Mouse (Mus musculus): ENCODE data around the gene B3gnt3. TPM values are rescaled to one million over a fixed set of nuclear protein-coding genes. Genes with fewer than 3 reads are reported as not detected.
A peak's percentile ranks its signal among the peaks of the same experiment; 100 is the strongest.

Gene B3gnt3
- polyA plus RNA-seq, 1 experiment from 2014 or later = 0.41 TPM

DNA sequence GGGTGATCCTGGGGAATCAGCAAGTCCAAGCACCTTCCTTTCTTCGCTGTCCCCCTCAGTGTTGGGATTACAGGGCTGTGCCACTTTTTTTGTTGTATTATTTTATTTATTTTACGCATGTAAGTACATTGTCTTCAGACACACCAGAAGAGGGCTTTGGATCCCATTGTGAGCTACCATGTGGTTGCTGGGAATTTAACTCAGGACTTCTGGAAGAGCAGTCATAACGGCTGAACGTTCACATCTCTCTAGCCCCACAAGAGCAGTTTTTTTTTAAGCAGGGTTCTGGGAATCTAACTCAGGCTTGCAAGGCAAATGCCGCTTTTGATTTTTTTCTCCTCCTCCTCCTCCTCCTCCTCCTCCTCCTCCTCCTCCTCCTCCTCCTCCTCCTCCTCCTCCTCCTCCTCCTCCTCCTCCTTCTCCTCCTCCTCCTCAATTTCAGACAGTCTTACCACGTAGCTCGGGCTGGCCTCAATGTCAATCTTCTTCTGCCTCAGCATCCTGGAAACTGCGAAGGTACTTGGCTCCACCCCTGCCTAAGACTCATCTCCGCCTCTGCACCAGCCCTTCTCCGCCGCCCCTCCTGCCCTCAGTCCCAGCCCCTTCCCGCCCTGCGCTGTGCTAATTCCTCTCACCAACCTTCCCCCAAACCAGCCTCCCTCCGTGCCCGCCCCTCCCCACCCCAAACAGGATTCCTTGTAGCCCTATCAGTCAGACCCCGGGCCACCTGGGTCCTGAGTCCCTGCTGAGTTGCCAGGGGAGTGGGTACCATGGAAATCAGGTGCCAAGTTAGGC is 27.4 kb upstream of the B3gnt3 start:
- DNase-seq (ENCODE audit: low spot score) = no peak
- H3K36me3 ChIP-seq (replicated peaks; ENCODE audit: control insufficient read depth, insufficient read depth) = no peaks in the 10 kb centered on the region
- H3K27ac ChIP-seq = peak overlapping the region; percentile 90
- WGBS = 6% methylated on average over 16 of the region's 16 CpGs
- H3K4me2 ChIP-seq (replicated peaks) = peak overlapping the region; percentile 78
- peak overlapping the region; percentile 58 for H3K9ac ChIP-seq
- H3K4me1 ChIP-seq (replicated peaks; ENCODE audit: control insufficient read depth, insufficient read depth, low read length) = peaks cover 19% of the 10 kb centered on the region
- ATAC-seq (ENCODE audit: low FRiP score) = peak; percentile 34; the same call in 1 of the 2 replicates
- peak overlapping the region; percentile 38 for H3K4me3 ChIP-seq (replicated peaks; ENCODE audit: low read length)
- H3K9me3 ChIP-seq (ENCODE audit: control insufficient read depth, low read length) = no peaks in the 10 kb centered on the region
- no peaks in the 10 kb centered on the region for H3K27me3 ChIP-seq (ENCODE audit: control insufficient read depth, insufficient read depth, low read length)

DNA sequence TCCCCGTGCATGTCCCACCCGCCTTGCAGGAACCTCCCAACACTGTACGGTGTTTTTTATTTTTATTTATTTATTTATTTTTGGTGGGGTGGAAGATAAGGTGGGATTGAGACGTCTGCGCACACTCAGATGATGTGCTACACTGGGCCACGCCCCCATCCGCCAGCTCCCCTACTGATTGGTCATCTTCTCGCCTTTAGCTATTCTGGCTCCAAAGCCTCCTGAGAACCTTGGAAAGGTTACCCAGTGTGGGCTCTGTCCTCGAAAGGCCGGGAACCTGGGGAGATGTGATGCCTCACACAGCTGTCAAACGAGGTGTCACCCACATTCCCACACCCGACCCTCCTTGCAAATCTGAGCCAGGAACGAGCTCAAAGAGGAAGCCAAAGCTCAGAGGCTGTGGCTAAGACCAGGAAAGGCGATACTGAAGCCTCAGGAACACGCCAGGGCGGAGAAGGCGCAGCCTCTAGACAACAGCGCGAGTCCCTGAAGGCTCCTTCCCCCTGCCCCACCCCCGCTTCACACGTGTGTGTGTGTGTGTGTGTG is 26.7 kb upstream of the B3gnt3 start:
- WGBS = 7% methylated on average over 21 of the region's 21 CpGs
- peak; percentile 47 for ATAC-seq (ENCODE audit: low FRiP score)
- DNase-seq (ENCODE audit: low spot score) = peak; percentile 72
- no peaks in the 10 kb centered on the region for H3K36me3 ChIP-seq (replicated peaks; ENCODE audit: control insufficient read depth, insufficient read depth)
- H3K4me2 ChIP-seq (replicated peaks) = peak overlapping the region; percentile 78
- peak overlapping the region; percentile 90 for H3K27ac ChIP-seq
- peaks cover 23% of the 10 kb centered on the region for H3K4me1 ChIP-seq (replicated peaks; ENCODE audit: control insufficient read depth, insufficient read depth, low read length)
- no peaks in the 10 kb centered on the region for H3K9me3 ChIP-seq (ENCODE audit: control insufficient read depth, low read length)
- H3K4me3 ChIP-seq (replicated peaks; ENCODE audit: low read length) = peak overlapping the region; percentile 38
- no peaks in the 10 kb centered on the region for H3K27me3 ChIP-seq (ENCODE audit: control insufficient read depth, insufficient read depth, low read length)
- peak overlapping the region; percentile 58 for H3K9ac ChIP-seq

DNA sequence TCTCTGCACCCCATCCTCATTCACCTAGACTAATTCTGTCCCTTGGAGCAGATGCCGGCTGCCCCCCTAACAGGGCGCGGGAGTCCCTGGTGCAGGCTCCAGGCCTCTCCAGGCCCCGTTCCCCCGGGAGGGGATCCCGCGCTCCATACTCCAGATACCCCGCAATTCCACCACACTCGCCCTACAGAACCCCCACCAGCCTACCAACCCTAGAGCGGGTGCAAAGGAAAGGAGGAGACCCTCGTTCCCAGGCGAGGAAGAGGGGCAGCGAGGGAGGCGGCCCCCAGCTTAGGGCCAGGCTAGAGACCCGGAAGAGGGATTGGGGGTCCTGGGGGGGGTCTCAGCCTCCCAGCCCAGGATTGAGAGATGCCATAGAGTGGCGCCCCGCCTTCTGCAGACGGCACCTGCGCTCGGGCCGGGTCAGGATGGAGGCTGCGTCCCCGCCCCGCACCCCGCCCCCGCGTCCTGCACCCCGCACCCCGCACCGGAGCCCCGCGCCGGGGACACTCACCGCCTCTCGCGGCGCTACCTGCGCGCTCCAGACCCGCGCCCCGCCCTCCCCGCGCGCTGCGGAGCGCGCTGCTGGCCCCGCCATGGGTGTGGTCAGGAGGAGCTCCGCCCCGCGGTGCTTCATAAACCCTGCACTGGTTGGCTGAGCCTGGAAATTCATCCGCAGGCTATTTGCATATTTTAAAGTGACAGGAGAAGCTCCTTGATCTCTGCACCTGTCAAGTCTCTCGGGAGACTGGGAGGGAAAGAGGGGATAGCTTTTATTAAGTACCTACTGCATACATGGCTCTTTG is 23.7 kb upstream of the B3gnt3 start, which contains the start of gene Fcho1:
Gene Fcho1 (minus strand): TSS at position 595 of the 803 bp plus-strand sequence.
- Histone ChIP-seq H3K4me2 (replicated peaks) (peak within 1 kb of the TSS; percentile 78), H3K4me3 (replicated peaks; ENCODE audit: low read length) (peak within 1 kb of the TSS; percentile 85), H3K9me3 (ENCODE audit: control insufficient read depth, low read length) (no peaks in the 10 kb centered on the region), H3K4me1 (replicated peaks; ENCODE audit: control insufficient read depth, insufficient read depth, low read length) (peaks cover 48% of the 10 kb centered on the region), H3K27ac (peak within 1 kb of the TSS; percentile 64), H3K36me3 (replicated peaks; ENCODE audit: control insufficient read depth, insufficient read depth) (no peaks in the 10 kb centered on the region), H3K27me3 (ENCODE audit: control insufficient read depth, insufficient read depth, low read length) (no peaks in the 10 kb centered on the region), H3K9ac (peak within 1 kb of the TSS; percentile 96)
- peak; percentile 91 for DNase-seq (ENCODE audit: low spot score)
- WGBS = under 1% methylated on average over 51 of the region's 54 CpGs
- peak; percentile 86 for ATAC-seq (ENCODE audit: low FRiP score)

DNA sequence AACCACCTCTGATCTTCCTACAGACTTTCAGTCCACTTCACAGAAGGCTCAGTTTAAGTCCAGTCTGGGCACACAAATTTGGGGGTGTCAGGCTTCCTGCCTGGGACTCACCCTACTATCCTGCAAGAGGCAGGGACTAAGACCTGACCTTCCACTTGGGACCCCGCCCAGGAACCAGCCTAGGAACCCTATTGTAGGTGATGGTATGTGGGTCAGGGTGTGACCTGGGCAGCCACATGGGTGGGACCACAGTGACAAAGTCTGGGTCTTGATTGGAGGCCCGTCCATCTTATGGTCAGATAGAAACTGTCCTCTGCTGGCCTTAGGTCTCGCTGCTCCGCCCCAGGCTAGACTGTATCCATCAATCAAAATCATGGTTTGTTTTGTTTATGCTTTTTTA is 22.8 kb upstream of the B3gnt3 start:
- Histone ChIP-seq H3K27ac (no peak overlapping the region), H3K4me1 (replicated peaks; ENCODE audit: control insufficient read depth, insufficient read depth, low read length) (peaks cover 56% of the 10 kb centered on the region)

DNA sequence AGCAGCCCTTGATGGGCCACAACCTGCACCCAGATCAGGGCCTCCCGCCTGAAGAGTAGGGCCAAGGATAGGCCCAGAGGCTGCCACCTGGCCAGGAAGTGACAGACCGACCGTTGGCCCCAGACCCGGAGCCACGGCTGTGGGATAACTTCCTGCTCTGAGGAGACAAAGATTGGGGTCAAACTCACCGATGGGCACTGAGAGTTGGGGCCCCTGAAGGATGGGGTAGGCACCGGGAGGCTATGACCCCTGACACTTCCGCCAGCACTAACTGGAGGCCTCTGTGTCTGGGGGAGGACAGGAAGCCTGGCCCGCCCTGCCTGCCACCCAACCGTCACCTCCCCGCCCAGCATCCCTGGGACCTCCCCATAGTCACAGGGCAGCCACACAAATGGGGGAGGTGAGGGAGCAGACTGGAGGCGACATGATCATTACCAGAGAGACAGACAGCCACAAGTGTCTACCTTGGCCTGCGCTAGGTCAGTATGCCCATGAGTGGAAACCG is 21.5 kb upstream of the B3gnt3 start:
- no peak for DNase-seq (ENCODE audit: low spot score)
- H3K27ac ChIP-seq = no peak overlapping the region
- no peak for ATAC-seq (ENCODE audit: low FRiP score)
- H3K9ac ChIP-seq = no peak overlapping the region
- no peaks in the 10 kb centered on the region for H3K27me3 ChIP-seq (ENCODE audit: control insufficient read depth, insufficient read depth, low read length)
- no peak overlapping the region for H3K4me3 ChIP-seq (replicated peaks; ENCODE audit: low read length)
- no peaks in the 10 kb centered on the region for H3K9me3 ChIP-seq (ENCODE audit: control insufficient read depth, low read length)
- no peak overlapping the region for H3K4me2 ChIP-seq (replicated peaks)
- H3K4me1 ChIP-seq (replicated peaks; ENCODE audit: control insufficient read depth, insufficient read depth, low read length) = peaks cover 61% of the 10 kb centered on the region
- no peaks in the 10 kb centered on the region; the same call in 1 of the 2 replicates for H3K36me3 ChIP-seq (replicated peaks; ENCODE audit: control insufficient read depth, insufficient read depth)
- WGBS = 72% methylated on average over 14 of the region's 14 CpGs

More for the DNA sequence above, 22.8 kb upstream of the B3gnt3 start:
- DNase-seq (ENCODE audit: low spot score) (no peak), ATAC-seq (ENCODE audit: low FRiP score) (no peak)
- peak overlapping the region; percentile 96 for H3K9ac ChIP-seq
- H3K9me3 ChIP-seq (ENCODE audit: control insufficient read depth, low read length) = no peaks in the 10 kb centered on the region
- peak overlapping the region; percentile 85 for H3K4me3 ChIP-seq (replicated peaks; ENCODE audit: low read length)
- no peaks in the 10 kb centered on the region for H3K36me3 ChIP-seq (replicated peaks; ENCODE audit: control insufficient read depth, insufficient read depth)
- WGBS = 59% methylated on average over 4 of the region's 4 CpGs
- H3K27me3 ChIP-seq (ENCODE audit: control insufficient read depth, insufficient read depth, low read length) = no peaks in the 10 kb centered on the region
- peak overlapping the region; percentile 78 for H3K4me2 ChIP-seq (replicated peaks)

DNA sequence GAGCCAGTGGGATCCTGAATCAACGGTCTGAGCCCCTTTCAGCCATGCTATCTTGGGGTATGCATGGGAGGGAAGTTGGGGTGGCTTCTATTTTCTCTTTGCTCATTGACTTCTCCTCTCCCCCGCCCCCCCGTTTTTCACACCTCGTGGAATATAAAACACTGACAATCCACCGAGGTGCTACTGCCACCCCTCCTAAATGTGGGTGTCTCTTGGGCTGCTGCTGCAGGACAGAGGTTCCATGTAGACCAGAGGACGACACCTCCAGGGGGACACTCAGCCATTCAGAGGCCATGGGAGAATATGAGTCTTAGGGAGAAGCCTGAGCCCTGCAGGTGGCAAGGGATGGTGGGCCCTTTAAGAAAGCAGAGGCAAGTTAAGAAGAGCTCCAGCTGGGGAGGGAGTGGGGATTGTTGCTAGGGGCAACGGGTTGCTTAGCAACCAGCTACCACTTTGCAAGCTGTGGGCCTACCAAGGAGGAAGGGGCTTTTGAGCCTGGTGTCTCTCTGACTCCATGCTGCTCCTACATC is 18.4 kb upstream of the B3gnt3 start:
- H3K27ac ChIP-seq = peak overlapping the region; percentile 77
- no peak overlapping the region for H3K9ac ChIP-seq
- DNase-seq (ENCODE audit: low spot score) = peak; percentile 90
- H3K4me2 ChIP-seq (replicated peaks) = peak overlapping the region; percentile 31
- no peak overlapping the region for H3K4me3 ChIP-seq (replicated peaks; ENCODE audit: low read length)
- H3K4me1 ChIP-seq (replicated peaks; ENCODE audit: control insufficient read depth, insufficient read depth, low read length) = peaks cover 61% of the 10 kb centered on the region
- peak; percentile 80 for ATAC-seq (ENCODE audit: low FRiP score)
- WGBS = 21% methylated on average over 7 of the region's 7 CpGs
- peaks cover 25% of the 10 kb centered on the region for H3K36me3 ChIP-seq (replicated peaks; ENCODE audit: control insufficient read depth, insufficient read depth)
- H3K27me3 ChIP-seq (ENCODE audit: control insufficient read depth, insufficient read depth, low read length) = no peaks in the 10 kb centered on the region
- H3K9me3 ChIP-seq (ENCODE audit: control insufficient read depth, low read length) = no peaks in the 10 kb centered on the region

DNA sequence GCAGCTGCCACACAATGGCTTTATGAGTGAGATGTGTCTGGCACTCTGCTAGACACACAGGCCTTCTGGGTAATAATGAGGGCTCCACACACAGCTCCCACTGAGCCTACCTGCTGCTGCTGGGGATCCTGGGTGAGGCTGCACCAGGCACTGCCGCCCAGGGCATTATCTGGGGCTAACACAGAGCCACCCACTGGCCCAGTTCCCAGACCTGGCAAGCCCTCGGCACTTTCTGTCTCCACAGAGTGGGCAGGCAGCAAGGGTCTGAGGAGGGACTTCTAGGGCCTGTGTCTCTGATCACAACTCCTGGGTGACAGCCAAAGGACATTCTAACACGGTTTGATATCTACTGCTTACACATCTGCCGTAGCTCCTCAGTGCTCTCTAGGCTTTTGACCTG is 17.6 kb upstream of the B3gnt3 start:
- Histone ChIP-seq H3K9ac (no peak overlapping the region), H3K4me1 (replicated peaks; ENCODE audit: control insufficient read depth, insufficient read depth, low read length) (peaks cover 54% of the 10 kb centered on the region), H3K27me3 (ENCODE audit: control insufficient read depth, insufficient read depth, low read length) (no peaks in the 10 kb centered on the region), H3K27ac (peak overlapping the region; percentile 73), H3K4me2 (replicated peaks) (no peak overlapping the region), H3K9me3 (ENCODE audit: control insufficient read depth, low read length) (no peaks in the 10 kb centered on the region), H3K36me3 (replicated peaks; ENCODE audit: control insufficient read depth, insufficient read depth) (peaks cover 33% of the 10 kb centered on the region), H3K4me3 (replicated peaks; ENCODE audit: low read length) (no peak overlapping the region)
- 35% methylated on average over 4 of the region's 4 CpGs for WGBS
- ATAC-seq (ENCODE audit: low FRiP score) (peak; percentile 5; the same call in 1 of the 2 replicates), DNase-seq (ENCODE audit: low spot score) (peak; percentile 44)

DNA sequence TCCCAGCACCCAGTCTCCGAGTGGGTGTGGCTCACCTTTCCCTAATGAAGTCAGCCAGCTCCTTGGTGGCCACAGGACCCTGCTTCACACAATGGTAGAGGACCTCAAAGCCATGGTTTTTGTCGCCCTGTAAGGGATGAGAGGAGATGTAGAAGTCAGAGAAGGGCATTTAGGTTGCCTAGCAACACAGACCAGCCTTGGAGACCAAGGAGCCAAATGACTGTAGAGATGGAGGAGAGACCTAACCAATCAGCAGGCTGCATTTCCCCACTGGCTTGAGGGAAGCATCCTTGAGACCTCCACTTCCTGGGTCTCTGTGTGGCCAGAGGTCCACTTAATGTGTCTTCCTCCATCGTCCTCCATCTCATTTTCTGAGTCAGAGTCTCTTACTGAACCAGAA is 16.7 kb upstream of the B3gnt3 start:
- Histone ChIP-seq H3K4me3 (replicated peaks; ENCODE audit: low read length) (no peak overlapping the region), H3K9me3 (ENCODE audit: control insufficient read depth, low read length) (no peaks in the 10 kb centered on the region), H3K27ac (peak overlapping the region; percentile 40; the same call in 1 of the 2 replicates), H3K4me2 (replicated peaks) (no peak overlapping the region), H3K27me3 (ENCODE audit: control insufficient read depth, insufficient read depth, low read length) (no peaks in the 10 kb centered on the region), H3K4me1 (replicated peaks; ENCODE audit: control insufficient read depth, insufficient read depth, low read length) (peaks cover 49% of the 10 kb centered on the region), H3K9ac (no peak overlapping the region), H3K36me3 (replicated peaks; ENCODE audit: control insufficient read depth, insufficient read depth) (peaks cover 42% of the 10 kb centered on the region)
- no peak for DNase-seq (ENCODE audit: low spot score)
- no peak for ATAC-seq (ENCODE audit: low FRiP score)
- WGBS = 32% methylated on average over 3 of the region's 3 CpGs

Data from hindbrain, embryonic 14.5 days (tissue).